Mouse (Mus musculus) neural tube, embryonic 12.5 days (tissue): ENCODE measurements around the gene Uqcrq. TPM values are rescaled to one million over a fixed set of nuclear protein-coding genes. Genes with fewer than 3 reads are reported as not detected.

Experiments
- ATAC-seq: fragments of 200-750 bp; cut with Nextera tagmentation; 2 replicates; pipeline ENCODE4 v1.8.0; 2017; ENCODE audit warnings: low read depth, mild to moderate bottlenecking, moderate TSS enrichment, moderate library complexity; ENCODE audit not compliant: low FRiP score
- H3K27ac ChIP-seq: fragments of 300-500 bp; sonication (generic); 2 replicates; pipeline ENCODE4 v1.5.1; 2016
- H3K27me3 ChIP-seq: fragments of 300-500 bp; sonication (generic); replicated peaks from 2 replicates; pipeline ENCODE4 v1.6.1; 2016; ENCODE audit warnings: mild to moderate bottlenecking
- H3K36me3 ChIP-seq: fragments of 300-500 bp; sonication (generic); 2 replicates; pipeline ENCODE4 v1.6.1; 2016; ENCODE audit warnings: mild to moderate bottlenecking
- H3K4me1 ChIP-seq: fragments of 300-500 bp; sonication (generic); 2 replicates; pipeline ENCODE4 v1.6.1; 2016
- H3K4me2 ChIP-seq: fragments of 300-500 bp; sonication (generic); replicated peaks from 2 replicates; pipeline ENCODE4 v1.6.1; 2016; ENCODE audit warnings: mild to moderate bottlenecking
- H3K4me3 ChIP-seq: fragments of 300-500 bp; sonication (generic); 2 replicates; pipeline ENCODE4 v1.5.1; 2016
- H3K9ac ChIP-seq: fragments of 300-500 bp; sonication (generic); 2 replicates; pipeline ENCODE4 v1.6.1; 2016; ENCODE audit warnings: mild to moderate bottlenecking
- H3K9me3 ChIP-seq: fragments of 300-500 bp; sonication (generic); 2 replicates; pipeline ENCODE4 v1.6.1; 2016; ENCODE audit warnings: mild to moderate bottlenecking
- WGBS: fragments of 180-500 bp; shearing (Covaris S2); methylation state at CpG from one replicate; pipeline ENCODE4 v1.1.7; 2016; 5-methylcytosine and 5-hydroxymethylcytosine counted together
- polyA plus RNA-seq: library from polyadenylated mRNA; unstranded; fragments of >200 nt; fragmentation: Nextera tagmentation; extraction: Ambion mirVana; gene quantifications from 2 replicates; pipeline ENCODE4 v1.2.1, GENCODE M21; 2016

Gene Uqcrq
- polyA plus RNA-seq, 1 experiment from 2014 or later: 607 TPM

DNA sequence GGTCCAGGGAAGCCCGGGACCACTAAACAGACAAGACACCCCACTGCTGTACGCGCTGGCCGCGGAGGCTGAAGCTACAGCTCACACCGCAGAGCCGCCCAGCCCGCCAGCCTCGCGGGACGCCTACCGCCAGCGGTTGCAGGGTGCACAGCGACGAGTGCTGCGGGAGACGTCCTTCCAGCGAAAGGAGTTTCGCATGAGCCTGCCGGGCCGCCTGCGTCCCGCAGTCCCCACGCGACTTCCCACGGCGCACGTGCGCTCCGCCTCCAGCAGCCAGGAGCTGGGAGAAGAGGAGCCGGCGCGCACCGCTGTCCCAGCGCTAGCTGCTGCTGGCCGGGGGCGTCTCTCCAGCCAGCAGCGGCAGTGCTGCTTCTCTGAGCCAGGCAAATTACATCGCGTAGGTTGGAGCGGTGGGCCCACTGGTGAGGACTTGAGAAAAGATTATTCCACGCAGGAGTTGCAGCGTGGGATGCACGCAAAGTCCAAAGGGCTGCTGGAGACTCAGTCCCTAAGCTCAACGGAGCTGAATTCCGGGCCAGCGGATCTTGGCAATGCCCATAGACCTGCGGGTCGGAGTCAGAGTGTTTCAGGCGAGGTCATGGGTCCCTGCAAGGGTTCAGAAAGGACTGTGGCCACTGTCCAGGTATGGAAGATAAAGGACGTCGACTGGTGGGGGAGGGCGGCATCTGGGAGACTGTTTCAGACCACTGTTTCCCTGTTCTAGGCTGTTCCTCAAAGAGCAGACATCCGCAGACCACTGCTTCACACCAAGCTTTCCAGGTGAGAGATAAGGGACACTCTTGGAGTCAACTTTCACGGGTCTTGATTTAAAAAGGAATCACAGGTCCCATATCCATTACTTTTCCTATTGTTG, 33.2 kb upstream of the Uqcrq start:
- no peak for ATAC-seq
- Histone ChIP-seq H3K27ac (no peak overlapping the region), H3K9ac (peak overlapping the region; percentile 48; the same call in 1 of the 2 replicates), H3K4me2 (peak overlapping the region; percentile 86), H3K27me3 (peaks cover 75% of the 10 kb centered on the region), H3K4me1 (peaks cover 23% of the 10 kb centered on the region), H3K9me3 (no peaks in the 10 kb centered on the region), H3K36me3 (no peaks in the 10 kb centered on the region), H3K4me3 (peak overlapping the region; percentile 40)
- WGBS: 7% methylated on average over 55 of the region's 55 CpGs

DNA sequence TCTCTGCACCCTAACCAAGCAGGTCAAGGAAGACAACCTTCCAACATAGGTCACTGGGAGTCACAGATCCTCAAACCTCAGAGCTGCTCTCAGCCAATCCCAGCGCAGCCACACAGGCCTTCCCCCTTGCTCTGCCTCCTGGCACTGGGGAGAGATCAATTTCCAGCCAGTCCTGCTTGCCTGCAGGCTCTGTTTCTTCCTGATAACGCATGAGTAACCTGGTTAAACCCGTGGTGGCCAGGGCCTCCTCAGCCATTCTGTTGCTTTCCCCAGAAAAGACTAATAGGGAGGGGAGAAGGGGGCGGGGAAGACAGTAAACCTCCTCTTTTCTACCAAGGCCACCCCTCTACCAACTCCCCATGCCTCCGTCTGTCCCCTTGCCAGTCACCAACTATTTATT, 31.1 kb upstream of the Uqcrq start:
- Histone ChIP-seq H3K27me3 (peaks cover 82% of the 10 kb centered on the region), H3K9me3 (no peaks in the 10 kb centered on the region), H3K4me2 (no peak overlapping the region), H3K27ac (no peak overlapping the region), H3K4me3 (no peak overlapping the region), H3K4me1 (peaks cover 24% of the 10 kb centered on the region), H3K9ac (no peak overlapping the region), H3K36me3 (no peaks in the 10 kb centered on the region)
- 15% methylated on average over 5 of the region's 5 CpGs for WGBS
- ATAC-seq: no peak

DNA sequence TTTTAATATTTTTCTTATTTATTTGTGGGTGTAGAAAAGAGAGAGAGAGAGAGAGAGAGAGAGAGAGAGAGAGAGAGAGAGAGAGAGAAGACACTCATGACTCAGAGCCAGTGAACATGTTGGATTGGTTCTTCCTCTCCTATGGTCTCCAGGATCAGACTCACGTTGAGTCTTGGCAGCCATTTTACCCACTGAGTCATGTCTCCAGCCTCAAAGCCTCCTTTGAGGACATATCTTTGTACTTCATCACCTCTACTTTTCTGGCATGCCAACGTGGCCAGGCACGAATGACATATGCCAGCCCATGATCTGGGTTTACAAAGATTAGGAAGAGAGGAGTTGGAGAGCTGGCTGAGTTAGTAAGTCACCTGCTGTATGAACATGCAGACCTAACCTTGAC, 29.6 kb upstream of the Uqcrq start:
- Histone ChIP-seq H3K9ac (no peak overlapping the region), H3K4me2 (no peak overlapping the region), H3K4me1 (peaks cover 19% of the 10 kb centered on the region), H3K36me3 (no peaks in the 10 kb centered on the region), H3K9me3 (no peaks in the 10 kb centered on the region), H3K4me3 (no peak overlapping the region), H3K27ac (no peak overlapping the region), H3K27me3 (peaks cover 78% of the 10 kb centered on the region)
- 85% methylated on average over 3 of the region's 3 CpGs for WGBS
- no peak for ATAC-seq

DNA sequence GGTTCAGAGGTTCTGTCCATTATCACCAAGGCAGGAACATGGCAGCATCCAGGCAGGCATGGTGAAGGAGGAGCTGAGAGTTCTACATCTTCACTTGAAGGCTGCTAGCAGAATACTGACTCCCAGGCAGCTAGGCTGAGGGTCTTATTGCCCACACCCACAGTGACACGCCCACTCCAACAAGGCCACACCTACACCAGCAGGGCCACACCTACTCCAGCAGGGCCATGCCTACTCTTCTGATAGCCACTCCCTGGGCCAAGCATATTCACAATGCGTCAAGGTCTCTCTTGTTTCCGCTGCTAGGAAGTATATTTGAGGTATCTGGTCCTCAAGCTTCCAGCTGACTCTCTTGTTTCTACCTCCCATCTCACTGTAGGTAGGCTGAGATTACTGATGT, 28.4 kb upstream of the Uqcrq start:
- H3K27me3 ChIP-seq: peaks cover 70% of the 10 kb centered on the region
- H3K9ac ChIP-seq: no peak overlapping the region
- no peaks in the 10 kb centered on the region for H3K9me3 ChIP-seq
- peaks cover 18% of the 10 kb centered on the region for H3K4me1 ChIP-seq
- no peak overlapping the region for H3K4me2 ChIP-seq
- ATAC-seq: no peak
- WGBS: 61% methylated on average over 3 of the region's 3 CpGs
- H3K4me3 ChIP-seq: no peak overlapping the region
- H3K27ac ChIP-seq: no peak overlapping the region
- H3K36me3 ChIP-seq: no peaks in the 10 kb centered on the region

DNA sequence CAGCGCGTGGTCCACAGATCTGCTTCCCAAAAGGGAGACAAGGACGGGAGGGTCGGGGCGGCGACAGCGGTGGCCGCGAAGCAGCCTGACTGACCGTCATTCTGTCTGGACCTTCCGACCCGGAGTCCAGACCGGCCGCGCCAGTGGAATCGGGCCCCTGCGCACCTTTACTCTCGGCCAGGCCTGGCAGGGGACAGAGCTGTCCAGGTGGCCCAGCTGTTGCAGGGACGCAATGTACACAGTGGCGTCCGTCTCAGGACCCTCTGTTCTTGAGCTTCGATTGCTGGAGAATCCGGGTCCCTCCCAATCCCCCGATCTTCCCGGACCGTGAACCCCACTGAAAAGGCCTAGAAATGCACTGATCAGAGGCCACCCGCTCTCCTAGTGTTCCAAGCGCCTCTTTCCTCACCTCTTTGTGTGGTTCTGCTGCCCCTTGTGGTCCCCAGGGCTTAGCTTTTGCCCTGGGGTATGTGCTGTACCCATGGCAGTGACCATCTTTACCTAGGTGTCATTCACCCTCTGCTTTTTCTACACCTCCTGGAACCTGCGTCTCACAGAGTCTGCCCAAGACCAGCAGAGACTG, 26.8 kb upstream of the Uqcrq start:
- no peak; the same call in 1 of the 2 replicates for ATAC-seq
- Histone ChIP-seq H3K27me3 (peaks cover 55% of the 10 kb centered on the region), H3K36me3 (no peaks in the 10 kb centered on the region)

DNA sequence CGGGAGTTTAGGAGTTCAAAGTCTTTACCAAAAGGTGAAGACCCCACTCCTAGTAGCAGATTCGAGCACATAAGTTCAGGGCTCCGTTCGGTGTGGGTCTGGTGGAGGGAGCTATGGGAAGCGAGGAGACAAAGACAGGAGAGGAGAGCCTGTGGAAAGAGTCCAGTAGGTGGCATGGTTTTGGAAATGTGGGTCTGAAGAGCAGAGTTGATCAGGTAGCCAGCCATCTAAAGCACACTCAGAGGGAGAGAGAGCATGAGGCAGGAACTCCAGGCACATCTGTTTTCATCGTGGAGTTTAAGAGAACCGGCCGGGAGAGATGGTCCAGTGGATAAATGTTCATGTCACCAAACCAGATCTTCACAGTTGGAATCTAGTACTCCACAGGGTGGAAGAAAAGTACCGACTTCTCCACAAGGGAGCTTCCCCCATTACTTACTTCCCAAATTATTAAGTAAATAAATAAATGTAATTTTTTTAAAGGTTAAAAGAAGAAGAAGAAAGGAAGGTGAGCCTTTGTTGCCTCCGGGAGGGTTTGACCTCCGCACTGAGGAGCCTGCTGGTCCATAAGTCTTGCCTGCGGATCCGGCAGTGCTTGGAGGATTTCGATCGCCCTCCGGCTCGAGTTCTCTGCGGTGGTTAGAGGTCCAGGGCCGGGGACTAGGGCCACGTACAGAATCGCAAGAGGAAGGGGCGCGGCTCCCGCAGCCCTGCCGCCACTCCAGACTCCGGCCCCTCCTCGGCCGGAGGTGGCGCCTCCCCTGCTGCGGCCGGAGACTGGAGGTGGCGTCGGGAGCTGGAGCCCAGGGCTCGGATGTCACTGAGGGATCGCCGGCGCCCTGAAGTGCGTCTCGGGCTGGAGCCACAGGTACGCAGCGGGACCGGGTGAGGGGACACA, 26.1 kb upstream of the Uqcrq start, which contains the start of the genes Gm10447 and Shroom1:
Gene Gm10447, minus strand, starts transcription at position 637 of the 898 bp plus-strand sequence.
Gene Shroom1, plus strand, starts transcription at position 732 of the 898 bp plus-strand sequence.
- H3K9me3 ChIP-seq: no peaks in the 10 kb centered on the region
- no peaks in the 10 kb centered on the region for H3K36me3 ChIP-seq
- peaks cover 7% of the 10 kb centered on the region for H3K4me1 ChIP-seq
- ATAC-seq: no peak
- H3K9ac ChIP-seq: peak within 1 kb of the TSS; percentile 60
- WGBS: 3% methylated on average over 42 of the region's 42 CpGs
- H3K27me3 ChIP-seq: peaks cover 48% of the 10 kb centered on the region
- H3K4me3 ChIP-seq: peak within 1 kb of the TSS; percentile 45
- H3K27ac ChIP-seq: no peak within 1 kb of the TSS
- H3K4me2 ChIP-seq: peak within 1 kb of the TSS; percentile 80

More for the DNA sequence above, 26.8 kb upstream of the Uqcrq start:
- H3K4me3 ChIP-seq: peak overlapping the region; percentile 45
- peaks cover 7% of the 10 kb centered on the region for H3K4me1 ChIP-seq
- peak overlapping the region; percentile 60 for H3K9ac ChIP-seq
- H3K4me2 ChIP-seq: peak overlapping the region; percentile 80
- no peaks in the 10 kb centered on the region for H3K9me3 ChIP-seq
- no peak overlapping the region for H3K27ac ChIP-seq
- WGBS: 5% methylated on average over 29 of the region's 29 CpGs

DNA sequence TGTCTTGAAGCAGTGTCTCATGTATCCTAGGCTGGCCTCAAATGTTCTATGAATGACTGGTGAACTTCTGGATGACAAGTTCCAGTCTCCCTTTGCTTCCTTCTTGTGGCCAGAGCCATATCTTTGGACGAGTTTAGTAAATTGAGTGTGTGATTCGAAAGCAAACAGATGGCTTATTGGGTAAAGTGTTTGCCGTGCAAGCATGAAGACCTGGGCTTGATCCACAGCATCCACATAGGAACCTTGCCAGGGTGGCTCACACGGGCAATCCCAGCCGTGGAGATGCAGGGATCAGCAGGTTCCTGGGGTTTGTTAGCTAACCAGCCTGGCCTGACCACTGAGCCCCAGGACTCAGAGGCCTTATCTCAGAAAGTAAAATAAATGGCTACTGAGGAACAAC, 22.4 kb upstream of the Uqcrq start:
- 86% methylated on average over 5 of the region's 5 CpGs for WGBS
- Histone ChIP-seq H3K36me3 (no peaks in the 10 kb centered on the region), H3K9ac (no peak overlapping the region), H3K4me3 (no peak overlapping the region), H3K27me3 (peaks cover 28% of the 10 kb centered on the region), H3K4me2 (no peak overlapping the region), H3K9me3 (no peaks in the 10 kb centered on the region), H3K27ac (no peak overlapping the region), H3K4me1 (peaks cover 7% of the 10 kb centered on the region)
- ATAC-seq: no peak

DNA sequence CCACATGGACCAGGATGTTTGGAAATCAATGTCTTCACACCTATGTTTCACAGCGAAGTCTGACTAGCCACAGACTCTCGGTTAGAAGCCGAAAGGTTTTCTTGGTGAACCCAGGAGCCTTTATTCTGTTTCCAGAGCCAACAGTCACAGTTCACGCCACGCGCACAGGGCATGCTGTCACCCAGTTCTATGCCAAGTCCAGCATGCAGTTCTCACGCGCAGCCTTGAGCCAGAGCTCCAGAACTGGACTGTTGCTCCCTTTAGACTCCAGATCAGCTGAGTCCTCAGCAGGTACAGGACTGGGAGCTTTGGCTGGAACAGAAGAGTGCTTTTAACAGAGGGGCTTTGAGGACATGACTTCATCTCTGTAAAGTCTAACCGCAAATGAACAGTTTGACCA, 21.8 kb upstream of the Uqcrq start:
- Histone ChIP-seq H3K27me3 (peaks cover 22% of the 10 kb centered on the region), H3K27ac (no peak overlapping the region), H3K9ac (no peak overlapping the region), H3K36me3 (no peaks in the 10 kb centered on the region), H3K4me2 (no peak overlapping the region), H3K4me3 (no peak overlapping the region), H3K4me1 (peaks cover 7% of the 10 kb centered on the region), H3K9me3 (no peaks in the 10 kb centered on the region)
- no peak for ATAC-seq
- WGBS: 97% methylated on average over 9 of the region's 9 CpGs

DNA sequence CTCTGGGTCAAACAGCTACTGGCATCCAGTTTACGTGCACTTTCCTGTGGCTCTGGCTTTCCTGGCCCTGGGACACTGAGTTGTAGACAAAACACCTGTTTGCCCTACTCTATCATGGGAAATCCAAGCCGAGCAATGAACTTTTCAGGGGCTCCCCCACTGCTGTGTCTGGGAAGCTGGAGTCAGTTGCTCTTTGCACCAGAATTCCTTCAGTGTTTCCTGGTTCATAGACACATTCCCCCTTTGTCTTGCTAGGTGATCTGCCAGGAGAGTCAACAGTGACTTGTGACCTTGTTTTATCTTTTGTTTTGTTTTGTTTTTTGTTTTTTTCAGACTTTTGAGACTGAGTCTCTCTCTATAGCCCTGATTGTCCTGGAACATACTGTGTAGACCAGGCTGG, 20.7 kb upstream of the Uqcrq start:
- WGBS: 74% methylated on average over 2 of the region's 2 CpGs
- H3K27ac ChIP-seq: no peak overlapping the region
- H3K36me3 ChIP-seq: no peaks in the 10 kb centered on the region
- peaks cover 13% of the 10 kb centered on the region for H3K27me3 ChIP-seq
- H3K4me1 ChIP-seq: no peaks in the 10 kb centered on the region
- H3K4me2 ChIP-seq: no peak overlapping the region
- no peak overlapping the region for H3K4me3 ChIP-seq
- H3K9ac ChIP-seq: no peak overlapping the region
- ATAC-seq: no peak
- H3K9me3 ChIP-seq: no peaks in the 10 kb centered on the region

DNA sequence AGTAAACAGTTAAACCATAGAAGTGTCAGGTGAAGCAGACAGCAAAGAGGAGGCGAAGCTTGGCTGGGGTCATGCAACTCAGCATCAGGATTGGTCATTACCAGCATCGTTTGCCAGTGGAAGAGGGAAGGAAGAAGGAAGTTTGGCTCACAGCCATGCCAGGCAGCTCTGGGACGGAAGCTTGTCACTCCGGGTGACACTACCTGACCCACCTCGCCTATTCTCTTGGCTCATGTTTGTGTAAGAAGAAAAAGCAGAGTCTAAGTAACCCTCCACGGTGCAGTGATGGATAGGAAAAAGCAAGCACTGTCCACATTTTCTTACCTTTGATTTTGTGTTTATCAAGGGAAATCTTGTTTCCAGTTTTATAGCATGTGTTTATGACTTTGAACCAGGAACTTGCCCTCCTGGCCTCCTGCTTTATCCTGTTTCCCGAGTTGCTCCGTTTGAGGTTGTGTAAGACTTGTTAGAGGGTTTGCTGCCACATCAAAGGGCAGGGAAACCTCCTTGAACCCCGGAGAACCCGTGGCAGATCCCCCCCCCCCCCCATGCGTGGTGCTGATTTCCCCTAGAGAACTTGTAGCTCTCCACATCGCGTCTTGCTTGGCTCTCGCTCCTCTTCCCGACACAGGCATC, 19.6 kb upstream of the Uqcrq start:
- no peak overlapping the region for H3K4me2 ChIP-seq
- no peaks in the 10 kb centered on the region for H3K9me3 ChIP-seq
- H3K4me3 ChIP-seq: no peak overlapping the region
- WGBS: 61% methylated on average over 15 of the region's 15 CpGs
- H3K27me3 ChIP-seq: 0 out of 2 replicates have a peak, but pooled peaks cover 5% of the 10 kb centered on the region
- no peaks in the 10 kb centered on the region for H3K36me3 ChIP-seq
- no peak overlapping the region for H3K9ac ChIP-seq
- H3K4me1 ChIP-seq: no peaks in the 10 kb centered on the region
- H3K27ac ChIP-seq: no peak overlapping the region
- ATAC-seq: no peak

DNA sequence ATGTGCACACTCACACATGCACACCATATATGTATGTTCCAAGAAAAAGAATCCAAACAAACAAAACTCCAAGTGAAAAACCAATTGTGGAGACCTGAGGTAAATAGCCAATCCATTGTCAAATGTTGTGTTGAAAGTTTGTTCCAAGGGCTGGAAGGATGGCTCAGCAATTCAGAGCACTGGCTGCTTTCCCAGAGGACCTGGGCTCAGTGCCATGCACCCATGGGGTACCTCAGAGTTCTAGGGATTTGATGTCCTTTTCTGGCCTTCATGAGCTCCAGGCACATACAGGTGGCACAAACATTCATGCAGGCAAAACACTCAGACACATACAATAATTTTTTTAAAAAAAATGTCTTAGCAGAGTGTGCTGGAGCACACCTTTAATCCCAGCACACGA, 17.9 kb upstream of the Uqcrq start:
- ATAC-seq: no peak
- no peak overlapping the region for H3K4me2 ChIP-seq
- 84% methylated on average over 1 of the region's 1 CpGs for WGBS
- no peaks in the 10 kb centered on the region for H3K4me1 ChIP-seq
- no peak overlapping the region for H3K4me3 ChIP-seq
- no peak overlapping the region for H3K27ac ChIP-seq
- no peaks in the 10 kb centered on the region for H3K9me3 ChIP-seq
- no peak overlapping the region for H3K9ac ChIP-seq
- H3K36me3 ChIP-seq: no peaks in the 10 kb centered on the region
- H3K27me3 ChIP-seq: no peaks in the 10 kb centered on the region
